Mouse (Mus musculus): ENCODE measurements around the gene Scd3. TPM values are rescaled to one million over a fixed set of nuclear protein-coding genes. Genes with fewer than 3 reads are reported as not detected.

The Scd3 gene
- polyA plus RNA-seq, 1 experiment from 2014 or later = 0.28 TPM

- no peak overlapping the region for H3K4me3 ChIP-seq (replicated peaks; ENCODE audit: low read depth, low read length)
- no peak overlapping the region for H3K9ac ChIP-seq (ENCODE audit: low read depth, low read length)
- no peaks in the 10 kb centered on the region for H3K36me3 ChIP-seq (ENCODE audit: insufficient read depth, low read length)
- H3K27me3 ChIP-seq (ENCODE audit: insufficient read depth, low read length) = no peaks in the 10 kb centered on the region
- H3K27ac ChIP-seq = no peak overlapping the region
- H3K4me2 ChIP-seq (ENCODE audit: low read length) = no peak overlapping the region
- 81% methylated on average over 1 of the region's 1 CpGs for WGBS
- no peak for DNase-seq (ENCODE audit: low spot score)
- ATAC-seq (replicated peaks; ENCODE audit: low FRiP score, low read depth) = no peak
- TF ChIP-seq CTCF (IDR thresholded peaks at IDR 0.05; ENCODE audit: low read depth) = no peak
- H3K9me3 ChIP-seq (replicated peaks; ENCODE audit: low read length) = no peaks in the 10 kb centered on the region
- H3K4me1 ChIP-seq (replicated peaks; ENCODE audit: insufficient read depth, low read length) = no peaks in the 10 kb centered on the region
Observed at GRCm38 (mm10) chr19:44180502-44180901, 22.6 kb upstream of the Scd3 start.

DNA sequence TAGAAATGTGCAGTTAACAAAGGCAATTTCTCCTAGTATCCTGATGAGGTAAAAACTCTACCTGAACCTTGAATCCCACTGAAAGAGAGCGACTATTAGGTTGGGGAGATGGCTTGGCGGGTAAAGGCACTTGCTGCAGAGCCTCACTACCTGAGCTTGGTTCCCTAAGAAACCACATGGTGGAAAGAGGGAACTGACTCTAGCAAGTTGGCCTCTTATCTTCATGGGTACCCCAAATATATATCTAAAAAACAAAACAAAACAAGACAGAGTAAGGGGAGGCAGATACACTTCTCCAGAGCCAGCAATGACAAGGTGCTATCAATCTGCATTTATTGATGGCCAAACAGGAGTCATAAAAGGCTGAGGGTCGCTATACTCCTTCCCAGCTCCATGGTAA, 19.1 kb upstream of the Scd3 start:
- DNase-seq (ENCODE audit: low spot score) = no peak
- no peak for TF ChIP-seq CTCF (IDR thresholded peaks at IDR 0.05; ENCODE audit: low read depth)

GRCm38 (mm10) chr19:44189056-44189455, 14.0 kb upstream of the Scd3 start:
- TF ChIP-seq CTCF (IDR thresholded peaks at IDR 0.05; ENCODE audit: low read depth) = no peak
- no peaks in the 10 kb centered on the region for H3K36me3 ChIP-seq (ENCODE audit: insufficient read depth, low read length)
- DNase-seq (ENCODE audit: low spot score) (no peak), ATAC-seq (replicated peaks; ENCODE audit: low FRiP score, low read depth) (no peak)
- 82% methylated on average over 4 of the region's 4 CpGs for WGBS
- H3K27me3 ChIP-seq (ENCODE audit: insufficient read depth, low read length) = no peaks in the 10 kb centered on the region
- no peak overlapping the region for H3K9ac ChIP-seq (ENCODE audit: low read depth, low read length)
- no peak overlapping the region for H3K4me3 ChIP-seq (replicated peaks; ENCODE audit: low read depth, low read length)
- no peak overlapping the region for H3K27ac ChIP-seq
- no peaks in the 10 kb centered on the region for H3K4me1 ChIP-seq (replicated peaks; ENCODE audit: insufficient read depth, low read length)
- no peaks in the 10 kb centered on the region for H3K9me3 ChIP-seq (replicated peaks; ENCODE audit: low read length)
- H3K4me2 ChIP-seq (ENCODE audit: low read length) = no peak overlapping the region

More for the DNA sequence above, 19.1 kb upstream of the Scd3 start:
- H3K27ac ChIP-seq = no peak overlapping the region
- ATAC-seq (replicated peaks; ENCODE audit: low FRiP score, low read depth) = no peak
- no peaks in the 10 kb centered on the region for H3K36me3 ChIP-seq (ENCODE audit: insufficient read depth, low read length)
- H3K9me3 ChIP-seq (replicated peaks; ENCODE audit: low read length) = no peaks in the 10 kb centered on the region
- H3K27me3 ChIP-seq (ENCODE audit: insufficient read depth, low read length) = no peaks in the 10 kb centered on the region
- no peak overlapping the region for H3K4me2 ChIP-seq (ENCODE audit: low read length)
- no peak overlapping the region for H3K9ac ChIP-seq (ENCODE audit: low read depth, low read length)
- no peak overlapping the region for H3K4me3 ChIP-seq (replicated peaks; ENCODE audit: low read depth, low read length)
- H3K4me1 ChIP-seq (replicated peaks; ENCODE audit: insufficient read depth, low read length) = no peaks in the 10 kb centered on the region
- WGBS = 66% methylated on average over 3 of the region's 3 CpGs

- no peak for TF ChIP-seq CTCF (IDR thresholded peaks at IDR 0.05; ENCODE audit: low read depth)
- Histone ChIP-seq H3K4me3 (replicated peaks; ENCODE audit: low read depth, low read length) (no peak within 1 kb of the TSS), H3K36me3 (ENCODE audit: insufficient read depth, low read length) (no peaks in the 10 kb centered on the region), H3K4me1 (replicated peaks; ENCODE audit: insufficient read depth, low read length) (no peaks in the 10 kb centered on the region), H3K4me2 (ENCODE audit: low read length) (no peak within 1 kb of the TSS), H3K9ac (ENCODE audit: low read depth, low read length) (no peak within 1 kb of the TSS), H3K9me3 (replicated peaks; ENCODE audit: low read length) (no peaks in the 10 kb centered on the region), H3K27me3 (ENCODE audit: insufficient read depth, low read length) (no peaks in the 10 kb centered on the region), H3K27ac (no peak within 1 kb of the TSS)
- no peak for DNase-seq (ENCODE audit: low spot score)
- ATAC-seq (replicated peaks; ENCODE audit: low FRiP score, low read depth) = no peak
- WGBS = 41% methylated on average over 3 of the region's 3 CpGs
Observed at GRCm38 (mm10) chr19:44192342-44192741, 10.7 kb upstream of the Scd3 start, which contains the start of gene Pkd2l1. Gene Pkd2l1, minus strand, starts transcription at chr19:44192442.

DNA sequence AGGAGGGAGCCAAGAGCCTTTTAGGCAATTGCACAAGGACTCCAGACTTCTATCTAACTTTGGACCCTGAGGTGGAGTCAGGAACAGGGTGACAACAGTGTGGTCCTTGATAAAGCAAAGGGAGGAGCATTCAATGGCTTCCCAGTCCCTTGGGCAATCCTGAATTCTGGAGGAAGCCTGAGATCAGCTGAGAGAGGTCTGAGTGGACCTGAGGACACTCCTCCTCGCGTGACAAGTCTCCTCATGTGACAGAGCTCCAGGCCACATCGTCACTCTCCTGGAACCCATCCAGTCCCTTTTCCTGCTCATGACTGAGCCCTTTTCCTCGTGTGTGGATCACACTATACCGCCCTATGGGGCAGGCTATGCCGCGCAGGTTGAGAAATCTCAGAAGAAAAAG, 9.2 kb upstream of the Scd3 start:
- no peak overlapping the region for H3K4me2 ChIP-seq (ENCODE audit: low read length)

DNA sequence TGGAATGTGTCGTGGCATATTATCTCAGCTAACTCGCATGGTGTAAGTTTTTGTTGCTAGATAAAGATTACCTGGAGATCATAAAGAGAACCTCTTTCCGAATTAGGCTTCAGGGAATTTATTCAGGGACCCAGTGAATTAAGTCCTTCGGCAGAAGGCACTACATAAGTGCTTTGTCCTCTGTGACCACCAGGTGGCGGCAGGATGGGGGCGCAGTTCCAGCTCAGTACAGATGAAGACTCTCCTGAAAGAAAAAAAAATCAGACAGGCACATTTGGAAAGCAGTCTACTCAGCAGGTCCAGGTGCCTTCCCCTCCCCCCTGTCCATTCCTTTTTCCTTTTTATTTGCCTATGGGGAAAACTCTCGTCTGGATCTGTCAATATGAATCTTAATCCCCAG, 7.9 kb upstream of the Scd3 start:
- Histone ChIP-seq H3K27me3 (ENCODE audit: insufficient read depth, low read length) (no peaks in the 10 kb centered on the region), H3K27ac (no peak overlapping the region), H3K36me3 (ENCODE audit: insufficient read depth, low read length) (no peaks in the 10 kb centered on the region), H3K4me3 (replicated peaks; ENCODE audit: low read depth, low read length) (no peak overlapping the region), H3K9me3 (replicated peaks; ENCODE audit: low read length) (no peaks in the 10 kb centered on the region), H3K9ac (ENCODE audit: low read depth, low read length) (no peak overlapping the region), H3K4me1 (replicated peaks; ENCODE audit: insufficient read depth, low read length) (no peaks in the 10 kb centered on the region), H3K4me2 (ENCODE audit: low read length) (no peak overlapping the region)
- TF ChIP-seq CTCF (IDR thresholded peaks at IDR 0.05; ENCODE audit: low read depth) = peak; percentile 93
- WGBS = 22% methylated on average over 7 of the region's 7 CpGs
- peak; percentile 84 for DNase-seq (ENCODE audit: low spot score)
- ATAC-seq (replicated peaks; ENCODE audit: low FRiP score, low read depth) = no peak

More for the DNA sequence above, 9.2 kb upstream of the Scd3 start:
- TF ChIP-seq CTCF (IDR thresholded peaks at IDR 0.05; ENCODE audit: low read depth) = no peak
- no peak overlapping the region for H3K9ac ChIP-seq (ENCODE audit: low read depth, low read length)
- no peaks in the 10 kb centered on the region for H3K4me1 ChIP-seq (replicated peaks; ENCODE audit: insufficient read depth, low read length)
- 74% methylated on average over 7 of the region's 7 CpGs for WGBS
- DNase-seq (ENCODE audit: low spot score) = no peak
- no peaks in the 10 kb centered on the region for H3K36me3 ChIP-seq (ENCODE audit: insufficient read depth, low read length)
- no peaks in the 10 kb centered on the region for H3K27me3 ChIP-seq (ENCODE audit: insufficient read depth, low read length)
- H3K9me3 ChIP-seq (replicated peaks; ENCODE audit: low read length) = no peaks in the 10 kb centered on the region
- no peak overlapping the region for H3K27ac ChIP-seq
- H3K4me3 ChIP-seq (replicated peaks; ENCODE audit: low read depth, low read length) = no peak overlapping the region
- ATAC-seq (replicated peaks; ENCODE audit: low FRiP score, low read depth) = no peak
